Mouse (Mus musculus): ENCODE measurements at regions not wholly inside any gene's neighbourhood (a gene's known extent, or its start where the extent isn't known, plus 50 kb on each side); places are given as distances from the start of the nearest gene placed in this dataset.

GRCm38 (mm10) chr1:14504767-14505343, 1588.3 kb downstream of the 4930444P10Rik start:
- ATAC-seq = no peak

DNA sequence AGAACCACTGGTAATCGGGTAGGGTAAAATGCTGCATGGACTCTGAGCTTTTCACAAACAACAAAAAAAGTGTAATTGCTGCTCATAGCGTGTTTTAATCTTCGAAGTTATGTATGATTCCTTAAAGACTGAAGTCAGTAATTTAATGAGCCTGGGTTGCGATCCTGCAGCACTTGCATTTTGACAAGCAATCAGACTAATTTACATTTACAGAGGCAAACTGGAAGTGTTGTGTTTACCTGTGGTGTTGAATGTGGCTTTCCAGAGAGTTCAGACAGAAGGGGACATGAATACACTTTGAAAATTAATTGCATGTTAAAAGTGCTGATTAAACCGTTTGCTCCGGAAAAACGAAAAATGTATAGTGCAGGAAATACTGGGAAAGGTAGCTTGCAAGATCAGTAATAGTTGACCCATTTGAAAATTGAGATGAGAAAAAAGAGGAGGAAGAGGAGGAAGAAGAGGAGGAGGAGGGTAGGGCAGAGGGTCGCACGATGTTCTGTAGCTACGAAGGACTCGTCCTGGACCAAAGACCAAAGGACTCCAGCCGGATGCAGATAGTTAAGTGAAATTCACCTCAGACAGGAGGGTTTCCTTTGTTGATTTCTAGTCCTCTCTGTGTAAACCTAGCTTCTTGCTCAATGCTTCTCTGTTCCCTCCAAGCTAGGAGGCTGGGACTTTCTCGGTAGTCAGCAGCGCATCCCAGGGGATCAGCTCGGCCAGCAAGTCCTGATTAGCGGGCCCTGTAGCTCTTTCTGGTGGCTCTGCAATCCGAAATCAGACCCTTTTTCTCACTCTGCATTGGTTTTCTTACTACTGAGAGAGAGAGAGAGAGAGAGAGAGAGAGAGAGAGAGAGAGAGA, 1589.0 kb downstream of the 4930444P10Rik start:
- peaks cover 6% of the 10 kb centered on the region; the same call in 1 of the 2 replicates for H3K4me1 ChIP-seq (ENCODE audit: insufficient read depth)
- H3K27ac ChIP-seq (ENCODE audit: low read depth) = no peak overlapping the region
- TF ChIP-seq EP300 (IDR thresholded peaks at IDR 0.05; ENCODE audit: low read depth) (no peak), CTCF (IDR thresholded peaks at IDR 0.05; ENCODE audit: low read depth) (no peak)
- no peak overlapping the region for H3K4me3 ChIP-seq (ENCODE audit: low read depth, low read length)
- H3K9me3 ChIP-seq (ENCODE audit: low read length) = no peaks in the 10 kb centered on the region
- ATAC-seq (no peak), DNase-seq (no peak)
- H3K36me3 ChIP-seq (replicated peaks; ENCODE audit: insufficient read depth, low read length) = no peaks in the 10 kb centered on the region
- H3K27me3 ChIP-seq (ENCODE audit: insufficient read depth, low read length) = peaks cover 64% of the 10 kb centered on the region
- H3K9ac ChIP-seq (replicated peaks) = no peak overlapping the region
- 8% methylated on average over 17 of the region's 17 CpGs for WGBS (ENCODE audit: insufficient replicate concordance)
- no peak overlapping the region for H3K4me2 ChIP-seq (ENCODE audit: low read depth, low read length)

More at GRCm38 (mm10) chr1:14504767-14505343, 1588.3 kb downstream of the 4930444P10Rik start:
- peaks cover 6% of the 10 kb centered on the region; the same call in 1 of the 2 replicates for H3K4me1 ChIP-seq (ENCODE audit: insufficient read depth)
- DNase-seq = no peak
- no peaks in the 10 kb centered on the region for H3K9me3 ChIP-seq (ENCODE audit: low read length)
- no peak overlapping the region for H3K27ac ChIP-seq (ENCODE audit: low read depth)
- H3K4me3 ChIP-seq (ENCODE audit: low read depth, low read length) = no peak overlapping the region
- H3K36me3 ChIP-seq (replicated peaks; ENCODE audit: insufficient read depth, low read length) = no peaks in the 10 kb centered on the region
- peaks cover 64% of the 10 kb centered on the region for H3K27me3 ChIP-seq (ENCODE audit: insufficient read depth, low read length)
- no peak for TF ChIP-seq EP300 (IDR thresholded peaks at IDR 0.05; ENCODE audit: low read depth)
- TF ChIP-seq CTCF (IDR thresholded peaks at IDR 0.05; ENCODE audit: low read depth) = no peak
- H3K9ac ChIP-seq (replicated peaks) = no peak overlapping the region
- no peak overlapping the region for H3K4me2 ChIP-seq (ENCODE audit: low read depth, low read length)
- 5% methylated on average over 11 of the region's 12 CpGs for WGBS (ENCODE audit: insufficient replicate concordance)

GRCm38 (mm10) chr1:14503193-14503800, 1589.8 kb downstream of the 4930444P10Rik start:
- 24% methylated on average over 7 of the region's 7 CpGs for WGBS (ENCODE audit: insufficient replicate concordance)

GRCm38 (mm10) chr1:14499105-14499504, 1594.0 kb downstream of the 4930444P10Rik start:
- H3K27ac ChIP-seq (ENCODE audit: low read depth) = no peak overlapping the region
- DNase-seq = no peak
- 83% methylated on average over 1 of the region's 1 CpGs for WGBS (ENCODE audit: insufficient replicate concordance)

More at GRCm38 (mm10) chr1:14503193-14503800, 1589.8 kb downstream of the 4930444P10Rik start:
- Histone ChIP-seq H3K4me1 (ENCODE audit: insufficient read depth) (peaks cover 6% of the 10 kb centered on the region; the same call in 1 of the 2 replicates), H3K27me3 (ENCODE audit: insufficient read depth, low read length) (peaks cover 57% of the 10 kb centered on the region), H3K4me2 (ENCODE audit: low read depth, low read length) (no peak overlapping the region), H3K27ac (ENCODE audit: low read depth) (no peak overlapping the region), H3K4me3 (ENCODE audit: low read depth, low read length) (no peak overlapping the region), H3K9ac (replicated peaks) (no peak overlapping the region), H3K9me3 (ENCODE audit: low read length) (no peaks in the 10 kb centered on the region), H3K36me3 (replicated peaks; ENCODE audit: insufficient read depth, low read length) (no peaks in the 10 kb centered on the region)
- TF ChIP-seq CTCF (IDR thresholded peaks at IDR 0.05; ENCODE audit: low read depth) (no peak), EP300 (IDR thresholded peaks at IDR 0.05; ENCODE audit: low read depth) (no peak)
- no peak for ATAC-seq
- no peak for DNase-seq

GRCm38 (mm10) chr1:14490026-14490425, 1603.1 kb downstream of the 4930444P10Rik start:
- no peaks in the 10 kb centered on the region for H3K36me3 ChIP-seq (replicated peaks; ENCODE audit: insufficient read depth, low read length)
- H3K27ac ChIP-seq (ENCODE audit: low read depth) = no peak overlapping the region
- H3K9ac ChIP-seq (replicated peaks) = no peak overlapping the region
- WGBS (ENCODE audit: insufficient replicate concordance) = 70% methylated on average over 3 of the region's 3 CpGs
- no peak for ATAC-seq
- H3K9me3 ChIP-seq (ENCODE audit: low read length) = no peaks in the 10 kb centered on the region
- H3K4me3 ChIP-seq (ENCODE audit: low read depth, low read length) = no peak overlapping the region
- no peak for DNase-seq
- no peak overlapping the region for H3K4me2 ChIP-seq (ENCODE audit: low read depth, low read length)
- no peaks in the 10 kb centered on the region for H3K4me1 ChIP-seq (ENCODE audit: insufficient read depth)
- no peaks in the 10 kb centered on the region for H3K27me3 ChIP-seq (ENCODE audit: insufficient read depth, low read length)
- TF ChIP-seq EP300 (IDR thresholded peaks at IDR 0.05; ENCODE audit: low read depth) = no peak
- TF ChIP-seq CTCF (IDR thresholded peaks at IDR 0.05; ENCODE audit: low read depth) = no peak

More at GRCm38 (mm10) chr1:14499105-14499504, 1594.0 kb downstream of the 4930444P10Rik start:
- H3K9ac ChIP-seq (replicated peaks) = no peak overlapping the region
- ATAC-seq = no peak
- no peaks in the 10 kb centered on the region for H3K9me3 ChIP-seq (ENCODE audit: low read length)
- H3K27me3 ChIP-seq (ENCODE audit: insufficient read depth, low read length) = peaks cover 15% of the 10 kb centered on the region
- no peak overlapping the region for H3K4me3 ChIP-seq (ENCODE audit: low read depth, low read length)
- no peaks in the 10 kb centered on the region for H3K36me3 ChIP-seq (replicated peaks; ENCODE audit: insufficient read depth, low read length)
- no peaks in the 10 kb centered on the region for H3K4me1 ChIP-seq (ENCODE audit: insufficient read depth)
- no peak overlapping the region for H3K4me2 ChIP-seq (ENCODE audit: low read depth, low read length)
- TF ChIP-seq EP300 (IDR thresholded peaks at IDR 0.05; ENCODE audit: low read depth) = no peak
- TF ChIP-seq CTCF (IDR thresholded peaks at IDR 0.05; ENCODE audit: low read depth) = no peak

DNA sequence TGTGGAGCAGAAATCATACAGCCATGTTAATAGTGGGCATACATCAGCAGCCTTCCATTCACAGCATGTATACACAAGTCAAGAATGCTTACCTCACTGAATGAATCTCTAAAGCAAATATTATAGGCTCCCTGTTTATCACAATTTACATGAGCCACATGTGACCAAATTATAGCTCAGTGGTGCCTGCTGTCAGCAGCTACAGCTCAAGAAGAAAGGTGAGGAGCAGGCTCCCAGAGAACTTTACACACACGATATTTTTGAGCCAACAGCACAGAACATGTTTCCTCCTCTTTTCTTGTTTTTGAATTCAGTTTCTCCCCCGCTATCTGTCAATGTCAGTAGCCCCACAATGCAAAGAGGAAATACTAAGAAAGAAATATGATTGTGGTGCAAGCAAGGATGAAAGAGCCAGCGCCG, 1605.4 kb downstream of the 4930444P10Rik start:
- H3K4me1 ChIP-seq (ENCODE audit: insufficient read depth) = no peaks in the 10 kb centered on the region
- 33% methylated on average over 4 of the region's 4 CpGs for WGBS (ENCODE audit: insufficient replicate concordance)

More for the DNA sequence above, 1605.4 kb downstream of the 4930444P10Rik start:
- ATAC-seq (no peak), DNase-seq (no peak)
- Histone ChIP-seq H3K27me3 (ENCODE audit: insufficient read depth, low read length) (no peaks in the 10 kb centered on the region), H3K4me3 (ENCODE audit: low read depth, low read length) (no peak overlapping the region), H3K27ac (ENCODE audit: low read depth) (no peak overlapping the region), H3K9ac (replicated peaks) (no peak overlapping the region), H3K36me3 (replicated peaks; ENCODE audit: insufficient read depth, low read length) (no peaks in the 10 kb centered on the region), H3K9me3 (ENCODE audit: low read length) (no peaks in the 10 kb centered on the region), H3K4me2 (ENCODE audit: low read depth, low read length) (no peak overlapping the region)
- no peak for TF ChIP-seq CTCF (IDR thresholded peaks at IDR 0.05; ENCODE audit: low read depth)
- no peak for TF ChIP-seq EP300 (IDR thresholded peaks at IDR 0.05; ENCODE audit: low read depth)
